Mouse (Mus musculus) brain, embryonic 14.5 days (tissue): ENCODE measurements around the gene Inafm1.

Experiments used
- CTCF ChIP-seq: fragments of 200-500 bp; IDR thresholded peaks from 2 replicates; pipeline ENCODE4 v1.5.1; 2012; ENCODE audit warnings: inconsistent platforms, mild to moderate bottlenecking, moderate library complexity, borderline replicate concordance; ENCODE audit not compliant: insufficient read depth, insufficient read length; ENCODE audit errors: extremely low read depth
- POLR2A ChIP-seq: fragments of 200-500 bp; IDR thresholded peaks from 2 replicates; pipeline ENCODE4 v1.6.1; 2012; ENCODE audit warnings: mild to moderate bottlenecking, inconsistent platforms, borderline replicate concordance; ENCODE audit not compliant: poor library complexity, insufficient read depth, insufficient read length, severe bottlenecking; ENCODE audit errors: extremely low read depth

DNA sequence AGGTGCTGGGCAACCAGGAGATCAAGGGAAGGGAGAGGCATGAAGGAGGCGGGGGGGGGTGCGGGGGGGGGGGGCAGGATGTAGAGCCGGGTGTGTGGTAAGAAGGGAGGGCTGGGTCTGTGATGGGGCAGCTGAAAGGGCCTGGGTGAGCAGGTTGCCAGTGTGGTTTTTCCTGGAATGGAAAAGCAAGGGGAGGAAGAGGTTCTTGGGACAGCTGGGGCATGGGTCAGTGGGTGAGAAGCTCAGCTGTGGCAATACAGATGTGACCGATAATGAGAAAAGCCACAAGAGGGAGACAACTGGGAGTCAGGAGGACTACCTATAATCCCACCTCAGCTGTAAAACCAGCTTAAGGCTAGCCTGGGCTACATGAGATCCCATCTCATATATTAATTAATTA lies 27.5 kb downstream of the Inafm1 start:
- TF ChIP-seq CTCF (no peak), POLR2A (no peak)
